Mouse (Mus musculus) B cell, adult 62 days (primary cell): ENCODE measurements around the gene H1fx. TPM values are rescaled to one million over a fixed set of nuclear protein-coding genes. Genes with fewer than 3 reads are reported as not detected.

Experiments used
- total RNA-seq: library from RNA; stranded (reverse); gene quantifications from 4 replicates; pipeline ENCODE4 v1.2.4, GENCODE M21; 2023

H1fx gene
- total RNA-seq = 1.3 to 2.0 TPM (median 1.6 TPM) in 4 replicates

DNA sequence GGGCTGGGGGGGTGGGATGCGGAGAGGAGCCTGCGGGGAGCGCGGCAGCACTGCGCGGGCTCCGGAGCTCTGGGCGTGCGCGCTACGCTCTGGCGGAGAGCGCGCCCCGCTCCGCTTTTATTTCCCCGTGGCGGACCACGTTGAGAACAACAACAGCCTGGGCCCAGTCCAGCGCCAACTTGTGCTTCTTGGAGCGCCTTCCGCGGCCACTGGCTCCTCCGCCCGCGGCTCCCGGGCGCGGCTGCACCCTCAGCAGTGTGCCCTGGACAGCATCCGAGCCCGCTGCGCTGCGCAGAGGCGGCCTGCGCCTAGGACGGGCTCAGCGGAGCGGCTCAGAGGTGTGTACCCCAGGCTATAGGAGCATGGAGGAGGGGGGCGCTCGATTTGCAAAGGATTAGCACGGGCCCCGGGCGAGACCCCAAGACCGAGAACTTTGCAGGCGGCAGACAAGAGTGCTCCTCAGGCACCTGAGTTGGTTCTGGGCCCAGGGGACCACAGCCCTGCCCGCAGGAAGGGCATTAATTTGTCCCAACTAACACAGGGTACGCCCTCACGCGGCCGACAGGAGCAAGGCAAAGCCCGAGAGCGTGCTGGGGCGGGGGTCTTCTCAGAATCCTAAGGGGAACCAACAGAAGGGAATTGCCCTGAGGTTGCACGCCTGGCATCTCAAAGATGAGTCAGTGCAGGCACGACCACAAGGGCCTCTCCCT is at the start of gene H1fx:
H1fx (minus strand) TSS at position 91 of the 710 bp plus-strand sequence.

Other genes with a start within 250 kb of the H1fx start
- gene Gp9, start 203.6 kb downstream of the H1fx start, total RNA-seq = 1.1 TPM in 1 of 4 replicates, not detected in the others
- gene Rab43, start 169.5 kb downstream of the H1fx start, total RNA-seq = 51.0 to 63.3 TPM (median 55.0 TPM) in 4 replicates
- gene Gm45140, start 145.8 kb downstream of the H1fx start, total RNA-seq = 4.5 to 12.0 TPM (median 5.3 TPM) in 4 replicates
- 96.1 to 127 TPM (median 110 TPM) in 4 replicates for gene Isy1, start 142.8 kb downstream of the H1fx start, total RNA-seq
- gene Cnbp, start 130.5 kb downstream of the H1fx start, total RNA-seq = 610 to 648 TPM (median 626 TPM) in 4 replicates
- 129 to 144 TPM (median 140 TPM) in 4 replicates for gene Copg1, start 93.8 kb downstream of the H1fx start, total RNA-seq
- gene Hmces, start 67.7 kb downstream of the H1fx start, total RNA-seq = 95.2 to 109 TPM (median 103 TPM) in 4 replicates
- gene Rab7, start 63.6 kb upstream of the H1fx start, total RNA-seq = 174 to 206 TPM (median 183 TPM) in 4 replicates
- 91.6 to 103 TPM (median 97.0 TPM) in 4 replicates for gene Rpn1, start 102.8 kb upstream of the H1fx start, total RNA-seq
- gene Gata2, start 212.3 kb upstream of the H1fx start, total RNA-seq = 0.44 to 1.2 TPM (median 0.58 TPM) in 4 replicates
- gene Dnajb8, start 240.6 kb upstream of the H1fx start, total RNA-seq = not detected in 4 replicates